Mouse (Mus musculus): ENCODE data around the gene Rassf7. TPM values are rescaled to one million over a fixed set of nuclear protein-coding genes. Genes with fewer than 3 reads are reported as not detected.

Gene Rassf7
- polyA plus RNA-seq, 1 experiment, result 54.5 TPM

DNA sequence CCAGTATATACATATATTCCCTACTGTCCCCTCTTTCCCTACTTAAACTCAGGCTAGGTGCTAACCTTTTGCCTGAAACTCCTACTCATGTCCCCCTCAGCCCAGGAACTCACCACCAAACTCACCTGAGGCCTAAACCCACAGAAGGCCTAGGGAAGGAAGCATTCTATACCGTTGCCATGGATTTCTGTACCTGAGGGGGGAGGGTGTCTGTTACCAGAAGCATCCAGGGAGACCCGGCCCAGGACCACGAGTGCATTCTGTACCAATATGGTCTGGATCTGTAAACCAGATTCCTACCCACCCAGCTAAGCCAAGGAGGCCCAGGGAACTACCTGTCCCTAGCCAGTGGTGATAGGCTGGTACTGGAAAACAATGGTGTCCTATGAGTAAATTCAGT, 1.4 kb upstream of the Rassf7 start:
- Histone ChIP-seq H3K27me3 (ENCODE audit: control insufficient read depth, insufficient read depth, insufficient read length) (peaks cover 43% of the 10 kb centered on the region), H3K79me2 (ENCODE audit: control insufficient read depth, insufficient read depth) (peaks cover 6% of the 10 kb centered on the region), H3K36me3 (ENCODE audit: control insufficient read depth, insufficient read depth) (no peaks in the 10 kb centered on the region), H3ac (ENCODE audit: control insufficient read depth, insufficient read length) (no peak overlapping the region), H3K4me2 (ENCODE audit: low read depth) (no peak overlapping the region), H3K4me3 (no peak overlapping the region)
- TF ChIP-seq REST (IDR thresholded peaks at IDR 0.05; ENCODE audit: insufficient read depth, insufficient read length) (no peak), MYOG (IDR thresholded peaks at IDR 0.05; ENCODE audit: control insufficient read depth in 1 of 3, insufficient read depth in 1 of 3, insufficient read length in 2 of 3, low read depth in 2 of 3) (no peak), POLR2AphosphoS2 (IDR thresholded peaks at IDR 0.05; ENCODE audit: insufficient read length, low read depth) (no peak), USF1 (IDR thresholded peaks at IDR 0.05; ENCODE audit: low read depth) (no peak), CEBPB (IDR thresholded peaks at IDR 0.05; ENCODE audit: insufficient read depth, poor library complexity, severe bottlenecking) (no peak), MYOD1 (IDR thresholded peaks at IDR 0.05; ENCODE audit: control insufficient read depth in 1 of 3, insufficient read length in 2 of 3, low read depth in 2 of 3) (no peak), POLR2A (IDR thresholded peaks at IDR 0.05; ENCODE audit: insufficient read length, low read depth) (no peak)

DNA sequence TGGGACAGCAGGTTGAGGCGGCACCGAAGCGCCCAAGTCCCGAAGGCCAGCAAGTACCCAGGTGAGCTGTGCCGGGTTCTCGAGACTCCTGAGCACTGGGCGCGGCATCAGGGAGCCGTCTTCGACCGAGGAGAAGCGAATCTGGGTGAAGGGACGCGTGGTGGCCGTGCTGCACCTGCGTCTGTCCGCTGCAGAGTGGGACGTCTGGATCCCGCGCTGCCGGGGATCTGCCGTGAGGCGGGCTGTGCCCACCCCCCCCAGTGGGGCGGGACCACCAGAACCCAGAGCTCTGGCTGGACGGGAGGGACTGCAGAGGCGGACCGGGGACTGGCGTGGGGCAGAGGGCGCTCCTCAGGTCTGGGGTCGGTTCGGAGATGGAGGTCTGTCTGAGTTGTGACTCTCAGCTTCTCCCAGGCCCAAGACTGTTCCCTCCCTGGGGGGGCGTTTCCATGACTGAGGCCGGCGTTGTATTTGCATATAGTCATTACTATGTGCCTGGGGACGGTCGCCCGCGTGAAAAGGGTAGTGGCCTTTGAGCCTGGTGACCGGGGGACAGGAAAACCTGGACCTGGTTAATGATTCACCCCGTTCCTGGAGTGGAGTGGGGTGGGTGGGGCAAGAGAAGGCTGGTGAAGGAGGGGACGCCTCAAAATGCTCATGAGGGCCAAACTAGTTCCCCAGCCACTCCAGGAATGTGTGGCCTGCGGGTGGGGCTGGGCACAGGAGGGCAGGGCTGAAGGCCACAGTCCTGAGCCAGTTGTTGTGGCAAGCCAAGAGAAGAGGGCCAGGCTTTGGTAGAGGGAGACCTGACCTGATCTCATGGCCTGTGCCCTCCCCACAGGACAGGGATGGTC, 447 bp downstream of the Rassf7 start:
- Histone ChIP-seq H3K4me2 (ENCODE audit: low read depth) (peak overlapping the region; percentile 85), H3K27me3 (ENCODE audit: control insufficient read depth, insufficient read depth, insufficient read length) (peaks cover 25% of the 10 kb centered on the region), H3K4me3 (peak overlapping the region; percentile 39), H3ac (ENCODE audit: control insufficient read depth, insufficient read length) (peak overlapping the region; percentile 14), H3K79me2 (ENCODE audit: control insufficient read depth, insufficient read depth) (peaks cover 14% of the 10 kb centered on the region), H3K36me3 (ENCODE audit: control insufficient read depth, insufficient read depth) (no peaks in the 10 kb centered on the region)
- TF ChIP-seq TCF3 (IDR thresholded peaks at IDR 0.05; ENCODE audit: insufficient read length, low read depth) (no peak), E2F4 (IDR thresholded peaks at IDR 0.05; ENCODE audit: insufficient read depth) (peak; percentile 14), MYOG (IDR thresholded peaks at IDR 0.05; ENCODE audit: control insufficient read depth in 1 of 3, insufficient read depth in 1 of 3, insufficient read length in 2 of 3, low read depth in 2 of 3) (peak in 2 of 3 experiments; percentile 79 to 94), MYOD1 (IDR thresholded peaks at IDR 0.05; ENCODE audit: control insufficient read depth in 1 of 3, insufficient read length in 2 of 3, low read depth in 2 of 3) (peak in 2 of 3 experiments; percentile 28 to 61), POLR2A (IDR thresholded peaks at IDR 0.05; ENCODE audit: insufficient read length, low read depth) (peak; percentile 55), POLR2AphosphoS2 (IDR thresholded peaks at IDR 0.05; ENCODE audit: insufficient read length, low read depth) (peak; percentile 93)

DNA sequence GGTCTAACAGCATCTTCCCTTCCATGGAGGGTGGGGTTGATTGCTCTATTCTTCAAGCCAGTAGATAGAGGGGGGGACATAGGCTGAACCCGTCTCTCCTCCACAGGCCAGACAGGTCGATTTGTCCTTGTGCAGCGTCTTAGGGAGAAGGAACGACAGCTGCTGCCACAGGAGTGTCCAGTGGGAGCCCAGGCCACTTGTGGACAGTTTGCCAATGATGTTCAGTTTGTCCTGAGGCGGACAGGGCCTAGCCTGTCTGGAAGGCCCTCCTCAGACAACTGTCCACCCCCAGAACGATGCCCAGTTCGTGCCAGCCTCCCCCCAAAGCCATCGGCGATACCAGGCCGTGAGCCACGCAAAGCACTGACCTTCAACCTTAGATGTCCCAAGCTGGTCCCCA, 1.2 kb downstream of the Rassf7 start:
- Histone ChIP-seq H3K4me3 (peak overlapping the region; percentile 39), H3K4me2 (ENCODE audit: low read depth) (peak overlapping the region; percentile 85)

DNA sequence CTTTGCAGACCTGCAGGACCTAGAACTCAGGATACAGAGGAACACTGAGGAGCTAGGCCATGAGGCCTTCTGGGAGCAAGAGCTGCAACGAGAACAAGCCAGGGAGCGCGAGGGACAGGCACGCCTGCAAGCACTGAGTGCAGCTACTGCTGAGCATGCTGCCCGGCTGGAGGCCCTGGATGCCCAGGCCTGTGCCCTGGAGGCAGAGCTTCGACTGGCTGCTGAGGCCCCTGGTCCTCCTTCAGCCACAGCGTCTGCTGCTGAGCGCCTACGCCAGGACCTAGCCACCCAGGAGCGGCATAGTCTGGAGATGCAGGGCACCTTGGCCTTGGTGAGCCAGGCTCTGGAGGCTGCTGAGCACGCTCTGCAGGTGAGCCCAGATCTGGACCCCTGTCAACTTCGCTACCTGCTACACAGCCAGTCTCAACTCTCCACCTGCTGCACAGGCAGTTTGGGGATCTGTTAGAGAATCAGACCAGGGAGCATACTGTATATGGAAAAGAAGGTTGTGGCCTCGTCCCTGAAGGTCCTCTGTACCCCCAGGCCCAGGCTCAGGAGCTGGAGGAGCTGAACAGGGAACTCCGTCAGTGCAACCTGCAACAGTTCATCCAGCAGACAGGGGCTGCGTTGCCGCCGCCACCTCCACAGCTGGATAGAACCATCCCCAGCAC, 1.8 kb downstream of the Rassf7 start:
- no peaks in the 10 kb centered on the region for H3K36me3 ChIP-seq (ENCODE audit: control insufficient read depth, insufficient read depth)
- TF ChIP-seq POLR2AphosphoS2 (IDR thresholded peaks at IDR 0.05; ENCODE audit: insufficient read length, low read depth) (peak; percentile 78), SRF (IDR thresholded peaks at IDR 0.05; ENCODE audit: control insufficient read depth, insufficient read length, low read depth) (no peak), POLR2A (IDR thresholded peaks at IDR 0.05; ENCODE audit: insufficient read length, low read depth) (peak; percentile 6), MAX (IDR thresholded peaks at IDR 0.05; ENCODE audit: low read depth) (no peak)
- peak overlapping the region; percentile 39 for H3K4me3 ChIP-seq
- peaks cover 18% of the 10 kb centered on the region for H3K79me2 ChIP-seq (ENCODE audit: control insufficient read depth, insufficient read depth)
- H3ac ChIP-seq (ENCODE audit: control insufficient read depth, insufficient read length), result peak overlapping the region; percentile 14
- H3K4me2 ChIP-seq (ENCODE audit: low read depth), result peak overlapping the region; percentile 85
- H3K27me3 ChIP-seq (ENCODE audit: control insufficient read depth, insufficient read depth, insufficient read length), result peaks cover 12% of the 10 kb centered on the region

More for the DNA sequence above, 1.2 kb downstream of the Rassf7 start:
- peak overlapping the region; percentile 14 for H3ac ChIP-seq (ENCODE audit: control insufficient read depth, insufficient read length)
- H3K79me2 ChIP-seq (ENCODE audit: control insufficient read depth, insufficient read depth), result peaks cover 18% of the 10 kb centered on the region
- H3K36me3 ChIP-seq (ENCODE audit: control insufficient read depth, insufficient read depth), result no peaks in the 10 kb centered on the region
- peak; percentile 30 for TF ChIP-seq POLR2A (IDR thresholded peaks at IDR 0.05; ENCODE audit: insufficient read length, low read depth)
- no peak for TF ChIP-seq REST (IDR thresholded peaks at IDR 0.05; ENCODE audit: insufficient read depth, insufficient read length)
- peak in 2 of 3 experiments; percentile 67 to 78 for TF ChIP-seq MYOD1 (IDR thresholded peaks at IDR 0.05; ENCODE audit: control insufficient read depth in 1 of 3, insufficient read length in 2 of 3, low read depth in 2 of 3)
- TF ChIP-seq E2F4 (IDR thresholded peaks at IDR 0.05; ENCODE audit: insufficient read depth), result no peak
- peak; percentile 24 to 87 (median 61) for TF ChIP-seq MYOG (IDR thresholded peaks at IDR 0.05; ENCODE audit: control insufficient read depth in 1 of 3, insufficient read depth in 1 of 3, insufficient read length in 2 of 3, low read depth in 2 of 3)
- H3K27me3 ChIP-seq (ENCODE audit: control insufficient read depth, insufficient read depth, insufficient read length), result peaks cover 17% of the 10 kb centered on the region

DNA sequence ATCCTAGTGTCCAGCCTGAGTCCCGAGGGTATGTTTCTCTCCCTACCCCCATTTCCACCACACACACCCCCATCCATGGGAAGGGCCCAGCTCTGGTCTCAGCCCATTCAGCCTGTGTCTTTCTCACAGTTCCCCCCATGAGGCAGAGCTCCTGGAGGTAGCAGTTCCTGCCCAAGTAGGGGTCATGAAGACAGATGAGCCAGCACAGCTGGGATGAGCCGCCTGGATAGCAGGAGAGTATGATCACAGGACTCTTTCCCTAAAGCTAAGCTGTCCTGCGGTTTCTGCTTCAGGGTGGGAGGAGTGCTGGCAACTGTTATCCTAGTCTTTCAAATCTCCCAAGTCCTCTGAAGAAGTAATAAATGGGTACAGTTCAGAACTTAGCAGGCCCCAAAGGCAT, 2.5 kb downstream of the Rassf7 start:
- peaks cover 18% of the 10 kb centered on the region for H3K79me2 ChIP-seq (ENCODE audit: control insufficient read depth, insufficient read depth)
- no peak overlapping the region for H3ac ChIP-seq (ENCODE audit: control insufficient read depth, insufficient read length)
- H3K27me3 ChIP-seq (ENCODE audit: control insufficient read depth, insufficient read depth, insufficient read length), result peaks cover 6% of the 10 kb centered on the region
- TF ChIP-seq POLR2A (IDR thresholded peaks at IDR 0.05; ENCODE audit: insufficient read length, low read depth) (no peak), MAX (IDR thresholded peaks at IDR 0.05; ENCODE audit: low read depth) (no peak), TCF3 (IDR thresholded peaks at IDR 0.05; ENCODE audit: insufficient read length, low read depth) (no peak), MYOD1 (IDR thresholded peaks at IDR 0.05; ENCODE audit: control insufficient read depth in 1 of 3, insufficient read length in 2 of 3, low read depth in 2 of 3) (peak; percentile 3 to 66 (median 63)), MYOG (IDR thresholded peaks at IDR 0.05; ENCODE audit: control insufficient read depth in 1 of 3, insufficient read depth in 1 of 3, insufficient read length in 2 of 3, low read depth in 2 of 3) (peak in 1 of 3 experiments; percentile 43), E2F4 (IDR thresholded peaks at IDR 0.05; ENCODE audit: insufficient read depth) (no peak), TCF12 (IDR thresholded peaks at IDR 0.05; ENCODE audit: insufficient read depth, poor library complexity, severe bottlenecking) (no peak), SRF (IDR thresholded peaks at IDR 0.05; ENCODE audit: control insufficient read depth, insufficient read length, low read depth) (no peak), USF1 (IDR thresholded peaks at IDR 0.05; ENCODE audit: low read depth) (no peak), REST (IDR thresholded peaks at IDR 0.05; ENCODE audit: insufficient read depth, insufficient read length) (no peak), POLR2AphosphoS2 (IDR thresholded peaks at IDR 0.05; ENCODE audit: insufficient read length, low read depth) (peak; percentile 9), CEBPB (IDR thresholded peaks at IDR 0.05; ENCODE audit: insufficient read depth, poor library complexity, severe bottlenecking) (no peak)
- no peaks in the 10 kb centered on the region for H3K36me3 ChIP-seq (ENCODE audit: control insufficient read depth, insufficient read depth)
- peak overlapping the region; percentile 39 for H3K4me3 ChIP-seq
- H3K4me2 ChIP-seq (ENCODE audit: low read depth), result peak overlapping the region; percentile 85
